Mouse (Mus musculus) heart, postnatal 4 days (tissue): ENCODE data around the gene Txk. TPM values are rescaled to one million over a fixed set of nuclear protein-coding genes. Genes with fewer than 3 reads are reported as not detected.

ENCODE experiments used
- DNase-seq: peaks from one replicate; pipeline ENCODE4 v3.0.0; 2021
- total RNA-seq, 2 experiments: library from RNA; stranded (reverse); gene quantifications; 2 replicates each; pipeline ENCODE4 v1.2.3; 2021

The Txk gene
- total RNA-seq, 2 experiments from 2014 or later = 0.23 to 0.45 TPM

DNA sequence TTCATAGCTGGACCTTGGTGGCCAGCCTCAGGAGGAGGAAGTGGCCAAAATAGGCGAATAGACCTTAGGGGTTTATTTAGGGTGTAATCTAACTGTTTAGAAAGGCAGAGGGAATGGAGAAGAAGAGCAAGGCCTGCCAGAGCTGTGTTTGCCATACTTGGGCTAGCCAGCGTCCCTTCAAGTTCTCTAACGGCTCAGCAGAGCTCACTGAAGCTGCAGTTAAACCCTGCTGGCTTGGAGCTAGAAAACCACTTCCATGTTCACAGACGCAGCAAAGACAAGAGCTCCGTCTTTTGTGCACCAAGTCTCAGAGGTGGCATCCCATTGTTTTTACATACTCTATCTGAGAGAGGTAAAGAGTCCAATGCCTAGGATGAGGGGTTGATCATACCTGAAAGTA is 2.4 kb downstream of the Txk start:
- no peak for DNase-seq

DNA sequence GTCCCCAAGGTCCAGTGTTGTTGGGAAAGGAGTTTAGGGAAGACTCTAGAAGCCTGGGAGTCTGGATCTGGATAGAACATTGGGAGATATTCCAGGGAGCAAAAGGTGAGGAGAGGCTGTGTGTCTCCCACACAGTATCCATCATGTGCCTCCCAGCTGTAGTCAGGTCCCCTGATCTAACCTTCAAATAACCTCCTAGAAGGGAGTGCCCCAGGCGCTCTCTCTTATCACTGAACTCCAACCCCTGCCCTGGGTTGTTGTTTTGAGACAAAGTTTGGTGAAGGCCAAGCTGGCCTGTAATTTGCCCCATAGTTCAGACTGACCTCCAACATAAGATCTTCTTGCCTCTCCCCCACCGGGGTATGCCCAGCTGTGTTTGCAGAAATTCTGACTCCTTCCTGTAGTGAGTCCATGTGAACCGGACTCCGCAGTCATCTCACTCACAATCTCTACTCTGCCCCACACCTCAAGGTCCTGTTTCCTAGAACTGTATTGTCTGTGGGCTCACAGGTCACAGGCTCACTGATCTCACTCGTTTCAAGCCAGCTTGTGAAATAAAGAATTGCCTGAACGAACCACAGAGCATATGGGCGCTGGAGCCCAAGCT is 3.8 kb downstream of the Txk start:
- no peak for DNase-seq

DNA sequence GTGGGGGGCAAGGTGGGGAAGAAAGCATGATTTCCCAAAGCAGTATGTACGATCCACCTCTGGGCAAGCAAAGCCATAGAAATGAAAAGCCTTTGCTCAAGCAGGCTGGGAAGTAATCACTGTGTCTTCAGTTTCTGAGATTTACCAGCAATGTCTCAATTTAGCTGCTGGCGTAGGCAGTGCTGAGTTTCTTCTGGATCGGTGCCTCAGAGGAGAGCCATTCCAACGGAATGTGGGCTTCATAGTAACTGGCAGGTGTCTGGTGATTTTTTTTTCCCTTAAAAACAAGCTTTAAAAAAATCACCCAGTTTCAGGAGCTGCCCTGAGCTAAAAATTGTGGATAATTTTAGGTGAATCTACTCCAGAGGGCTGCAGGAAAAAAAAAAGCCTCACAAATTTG is 5.2 kb downstream of the Txk start:
- DNase-seq = no peak

DNA sequence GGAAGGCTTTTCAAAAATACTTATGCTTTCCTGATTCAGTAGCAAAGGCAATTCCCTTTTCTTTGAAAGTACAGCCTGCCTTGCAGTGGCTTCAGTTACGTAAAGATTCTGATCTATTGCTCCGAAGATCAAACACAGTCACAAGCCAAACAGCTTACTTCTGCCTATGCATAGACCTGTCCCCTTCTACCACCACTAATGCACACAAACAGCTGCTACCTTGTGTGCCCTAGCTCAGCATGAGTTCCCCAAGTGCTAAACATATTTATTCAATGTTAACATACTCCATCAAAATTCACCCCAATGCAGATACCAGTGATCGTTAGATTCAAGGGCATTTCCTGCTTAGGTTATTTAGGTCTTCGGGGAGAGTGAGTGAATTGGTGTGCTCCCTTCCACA is 6.1 kb downstream of the Txk start:
- no peak for DNase-seq

DNA sequence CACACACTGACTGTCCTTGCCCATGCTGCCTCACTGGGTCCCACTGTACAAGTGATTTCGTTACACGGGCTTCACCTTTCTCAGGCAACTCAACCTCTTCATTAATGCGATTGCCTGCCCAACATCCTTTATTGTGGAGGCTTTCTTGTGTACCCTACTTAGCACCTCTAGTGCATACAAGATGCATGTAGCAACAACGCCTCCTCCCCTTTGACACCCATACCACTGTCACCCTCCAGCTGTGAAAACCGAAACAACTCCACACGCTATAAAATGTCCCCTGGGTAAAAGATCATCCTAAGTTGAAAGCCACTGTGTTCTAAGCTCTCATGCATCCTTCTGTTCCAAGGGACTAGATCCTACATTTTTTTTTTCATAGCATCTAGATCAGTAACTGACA is 9.5 kb downstream of the Txk start:
- no peak for DNase-seq

DNA sequence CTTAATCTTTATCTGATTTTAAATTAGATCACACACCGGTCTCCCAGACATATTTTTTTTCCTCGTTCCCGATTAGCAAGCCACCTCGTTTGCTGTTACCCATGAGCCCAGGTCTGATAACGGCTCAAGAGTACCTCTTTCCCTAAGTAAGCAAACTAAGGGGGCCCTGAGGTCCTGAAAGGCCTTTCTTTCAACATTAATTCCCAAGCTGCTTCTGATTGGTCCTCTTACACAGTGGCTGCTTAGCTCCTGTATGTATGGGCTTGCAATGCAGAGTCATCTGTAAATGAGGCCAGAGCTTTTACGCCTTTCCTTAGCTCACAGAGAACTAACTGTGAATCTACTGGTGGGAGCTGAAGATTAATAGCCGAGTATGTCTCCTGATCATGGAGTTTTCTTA is 15.7 kb downstream of the Txk start:
- DNase-seq = no peak

DNA sequence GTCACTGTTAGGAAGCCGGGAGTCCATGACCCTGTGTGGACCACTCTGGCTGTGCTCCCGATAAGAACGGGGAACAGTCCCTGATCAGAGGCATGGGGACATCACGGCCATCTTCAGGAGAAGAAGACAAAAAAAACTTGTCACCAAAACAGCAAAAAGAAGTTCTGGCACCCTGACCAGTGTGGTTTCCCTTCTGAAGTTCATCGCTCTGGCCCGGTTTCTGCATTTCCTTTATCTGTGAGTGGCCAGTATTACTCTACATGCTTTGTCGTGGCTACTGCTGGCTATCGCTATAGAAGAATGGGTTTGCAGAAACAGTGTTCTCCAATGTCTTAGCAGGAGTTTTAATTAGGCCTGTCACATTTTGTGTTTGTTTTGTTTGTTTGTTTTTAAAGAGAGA is 16.1 kb downstream of the Txk start:
- DNase-seq = no peak

DNA sequence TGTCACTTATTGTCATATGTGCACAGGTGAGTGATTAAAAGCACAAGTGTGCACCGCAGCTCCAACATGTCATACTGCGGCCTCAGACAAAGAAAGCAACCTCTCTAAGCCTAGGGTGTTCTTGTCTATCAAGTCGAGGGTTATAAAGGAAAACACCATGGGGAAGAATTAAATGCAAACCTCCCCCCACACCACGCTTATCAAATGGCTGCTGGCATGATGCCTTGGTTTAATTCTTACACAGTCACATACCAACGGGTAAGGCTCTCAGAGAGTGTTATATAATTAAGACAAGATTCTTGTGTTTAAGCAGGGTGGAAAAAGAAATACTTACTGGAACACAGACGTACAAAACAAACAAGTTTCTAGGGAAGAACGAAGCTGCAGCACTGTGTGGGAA is 16.8 kb downstream of the Txk start:
- no peak for DNase-seq

DNA sequence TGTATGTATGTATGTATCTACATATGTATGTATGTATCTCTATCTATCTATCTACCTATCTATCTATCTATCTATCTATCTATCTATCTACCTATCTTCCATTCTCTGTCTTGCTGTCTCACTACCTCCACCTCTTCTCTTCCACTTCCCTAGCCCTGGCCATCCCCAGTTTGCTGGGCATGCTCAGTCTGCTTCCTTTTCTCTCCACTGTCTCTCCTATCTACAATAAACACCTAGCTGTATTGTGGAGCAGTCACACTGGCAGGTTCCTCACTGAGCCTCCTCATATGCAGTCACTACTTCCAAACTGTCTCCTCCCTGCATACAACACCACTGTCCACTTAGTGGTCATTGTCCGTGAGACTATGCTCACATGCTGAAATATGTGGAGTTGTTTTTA is 19.7 kb downstream of the Txk start:
- no peak for DNase-seq

DNA sequence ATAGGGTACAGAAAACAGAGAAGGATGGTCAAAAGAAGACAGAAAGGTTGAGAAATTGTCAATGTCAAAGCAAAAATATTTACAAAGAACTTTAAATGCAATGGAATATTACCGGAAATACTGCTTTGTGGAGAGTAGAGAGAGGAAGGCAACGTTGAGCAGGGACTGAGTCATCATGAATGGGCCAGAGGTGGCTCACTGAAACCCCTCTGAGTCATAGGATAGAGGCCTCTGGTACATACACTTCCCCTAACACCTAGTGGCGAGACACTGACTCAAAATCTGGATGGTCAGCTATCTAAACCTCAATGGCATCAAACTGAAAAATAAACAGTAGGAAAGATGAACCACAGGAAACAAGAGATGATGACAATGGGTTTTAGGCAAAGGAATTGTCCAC is 27.2 kb downstream of the Txk start:
- DNase-seq = no peak

DNA sequence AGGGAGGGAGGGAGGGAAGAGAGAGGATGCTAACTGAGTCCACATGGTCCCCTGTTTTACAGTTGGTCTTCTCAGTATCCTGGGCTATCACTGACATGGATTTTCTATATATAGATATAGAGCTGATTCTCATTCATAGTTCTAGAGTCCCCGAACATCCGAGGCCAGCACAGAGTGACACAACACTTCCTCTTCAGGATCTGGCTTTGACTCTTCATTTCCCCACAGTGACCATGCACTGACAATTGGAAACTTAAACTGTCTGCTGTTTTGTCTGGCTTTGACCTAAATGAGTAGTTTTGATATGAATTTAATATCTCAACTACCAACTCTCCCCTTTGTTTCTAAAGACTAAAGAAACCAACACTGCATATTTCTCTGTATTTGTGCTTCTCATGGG is 29.1 kb downstream of the Txk start:
- DNase-seq = no peak

DNA sequence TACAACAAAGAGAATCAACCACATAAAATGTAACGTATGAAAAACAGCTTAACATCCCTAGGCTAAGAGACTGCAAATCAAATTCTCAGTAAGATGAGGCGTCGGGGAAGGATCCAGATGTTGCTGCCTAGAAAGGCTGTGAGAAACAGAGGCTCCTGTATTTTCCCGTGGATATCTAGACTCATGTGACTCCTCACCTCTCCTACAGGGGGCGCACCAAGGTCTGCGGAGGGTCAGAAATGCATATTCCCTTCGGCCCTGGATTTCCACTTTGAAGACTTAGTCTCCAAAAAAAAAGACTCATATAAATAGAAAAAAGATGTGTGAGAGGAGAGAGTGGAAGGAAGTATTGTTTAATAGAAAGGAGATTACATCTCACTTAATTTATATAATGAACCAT is 32.0 kb downstream of the Txk start:
- DNase-seq = no peak

DNA sequence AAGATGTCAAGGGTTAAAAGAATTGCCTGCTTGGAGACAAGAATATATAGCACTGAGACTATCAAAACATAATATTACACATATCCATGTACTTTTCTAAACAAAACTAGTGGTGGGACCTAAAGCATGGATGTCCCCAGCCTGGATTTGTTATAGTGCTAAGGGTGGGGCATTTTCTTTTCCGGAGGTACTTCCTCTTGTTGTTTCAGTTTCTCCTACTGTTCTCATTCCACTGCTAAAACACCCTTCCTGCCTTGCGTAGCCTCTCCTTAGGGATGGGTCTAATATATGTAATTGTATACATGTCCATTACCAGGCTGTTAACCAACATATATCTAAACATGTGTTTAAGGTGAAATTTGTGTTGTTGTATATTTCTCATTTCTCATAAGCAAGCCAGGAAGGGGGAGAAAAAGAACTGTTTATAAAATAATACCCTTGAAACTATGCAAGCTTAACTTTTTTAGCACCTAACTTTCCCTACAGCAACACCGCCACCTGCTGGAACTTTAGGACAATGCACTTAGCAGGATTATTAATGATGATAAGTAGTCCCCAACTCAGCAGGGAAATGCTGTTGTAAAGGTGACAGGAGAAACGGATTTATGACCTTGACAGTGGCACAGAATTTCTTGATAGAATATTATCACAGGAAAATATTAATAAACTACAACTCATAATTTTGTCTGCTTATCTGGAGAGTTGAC is 41.9 kb downstream of the Txk start:
- DNase-seq = peak; percentile 81

DNA sequence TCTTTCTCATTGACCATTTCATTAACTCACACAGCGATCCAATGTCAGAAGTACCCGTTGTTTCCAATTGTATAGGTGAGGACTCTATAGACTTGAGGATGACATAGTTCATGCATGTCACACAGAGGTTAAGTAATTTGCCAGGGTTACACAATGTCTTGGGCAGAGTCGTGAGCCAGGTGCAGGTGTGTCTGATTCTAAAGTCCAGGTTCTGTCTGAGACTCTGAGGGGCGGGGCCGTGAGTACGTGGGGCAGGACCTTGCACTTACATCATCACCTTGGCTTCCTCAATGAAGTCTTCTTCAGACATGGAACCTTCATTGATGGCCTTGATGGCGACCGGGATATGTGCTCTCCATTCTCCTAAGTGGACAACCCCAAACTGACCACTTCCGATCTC is 42.6 kb downstream of the Txk start:
- no peak for DNase-seq

DNA sequence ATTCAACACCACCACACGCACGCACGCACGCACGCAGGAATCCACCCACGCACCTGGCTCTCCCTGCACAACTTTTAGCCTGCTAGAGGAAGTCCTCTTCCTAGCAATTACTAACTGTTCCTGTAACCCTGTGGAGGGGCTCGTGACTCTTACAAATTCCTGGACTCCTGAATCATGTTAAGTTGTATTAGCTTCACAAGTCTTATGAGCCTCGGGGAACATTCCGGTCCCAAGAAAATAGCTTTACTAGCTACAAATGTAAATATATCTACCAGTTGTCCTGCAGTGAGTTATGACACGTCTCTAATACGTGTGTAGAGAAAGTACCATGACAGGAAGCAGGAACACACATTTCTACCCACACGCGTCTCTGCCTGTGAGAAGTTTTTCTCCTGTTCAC is 43.1 kb downstream of the Txk start:
- DNase-seq = no peak

DNA sequence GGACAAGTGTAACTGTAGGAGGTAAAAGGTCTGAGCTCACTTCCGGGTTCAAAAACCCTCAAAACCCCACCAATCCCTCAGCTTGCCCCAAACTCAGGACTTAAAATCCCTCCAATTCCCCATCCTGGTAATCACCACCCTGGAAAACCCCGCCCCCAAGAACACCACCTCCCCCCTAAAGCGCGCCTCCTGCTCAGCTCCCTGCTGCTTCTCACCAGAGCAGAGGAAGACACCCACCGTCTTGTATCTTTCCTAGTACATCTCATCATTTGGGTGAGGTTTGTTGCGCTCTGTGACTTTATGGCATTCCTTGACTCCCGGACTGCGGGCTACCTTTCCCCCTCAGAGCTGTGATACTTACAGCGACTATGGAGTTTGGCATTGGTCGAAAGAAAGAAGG is 45.9 kb downstream of the Txk start:
- DNase-seq = no peak

DNA sequence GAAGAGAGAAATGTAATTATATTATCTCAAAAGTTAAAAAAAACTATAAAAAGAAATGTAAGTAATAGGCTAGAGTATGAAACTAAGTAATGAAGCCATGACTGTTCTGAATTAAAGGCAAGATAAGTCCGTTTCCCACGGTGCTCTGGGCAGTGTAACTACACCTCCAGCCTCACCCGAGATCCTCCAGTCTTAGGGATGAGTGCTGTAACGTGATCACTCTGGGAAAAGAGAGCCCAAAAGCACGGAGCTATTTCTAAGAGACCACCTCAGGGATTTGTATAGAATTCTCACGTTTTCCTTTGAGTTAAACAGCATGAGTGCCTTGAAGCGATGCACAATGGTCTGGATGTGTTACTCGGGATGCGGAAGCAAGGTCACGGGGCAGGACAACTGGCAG is 46.5 kb downstream of the Txk start:
- DNase-seq = no peak

DNA sequence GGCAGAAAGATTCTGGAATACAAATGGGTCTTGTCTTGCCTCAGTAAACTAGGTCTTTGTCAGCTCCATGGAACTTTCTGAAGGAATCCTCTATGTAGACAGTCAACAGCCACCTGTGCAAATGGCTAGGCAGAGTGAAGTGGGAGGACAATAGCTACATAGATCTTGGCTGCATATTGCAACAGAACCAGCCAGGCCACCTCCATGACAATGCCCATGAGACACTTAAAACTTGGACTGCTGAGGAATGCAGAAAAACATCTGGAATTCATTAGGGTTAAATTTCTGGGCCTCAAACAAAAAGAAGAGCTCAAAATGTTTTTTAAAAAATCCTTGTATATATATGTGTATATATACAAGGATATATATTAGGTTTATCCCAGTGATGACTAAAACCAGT is 50.4 kb downstream of the Txk start:
- no peak for DNase-seq

DNA sequence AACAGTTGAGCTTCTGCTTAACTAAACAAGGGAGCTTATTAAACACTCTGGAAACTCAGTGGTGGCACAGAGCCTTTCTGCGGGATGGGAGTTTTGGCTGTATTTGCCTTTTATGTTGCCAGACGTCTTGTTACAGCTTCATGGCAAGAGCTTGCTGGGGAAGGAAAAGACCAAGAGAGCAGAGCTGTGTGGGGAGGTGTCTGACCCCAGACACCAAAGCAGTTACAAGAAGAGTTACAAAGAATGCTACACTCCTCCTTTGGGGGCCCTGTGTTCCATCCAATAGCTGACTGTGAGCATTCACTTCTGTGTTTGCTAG is 53.1 kb downstream of the Txk start:
- DNase-seq = no peak

DNA sequence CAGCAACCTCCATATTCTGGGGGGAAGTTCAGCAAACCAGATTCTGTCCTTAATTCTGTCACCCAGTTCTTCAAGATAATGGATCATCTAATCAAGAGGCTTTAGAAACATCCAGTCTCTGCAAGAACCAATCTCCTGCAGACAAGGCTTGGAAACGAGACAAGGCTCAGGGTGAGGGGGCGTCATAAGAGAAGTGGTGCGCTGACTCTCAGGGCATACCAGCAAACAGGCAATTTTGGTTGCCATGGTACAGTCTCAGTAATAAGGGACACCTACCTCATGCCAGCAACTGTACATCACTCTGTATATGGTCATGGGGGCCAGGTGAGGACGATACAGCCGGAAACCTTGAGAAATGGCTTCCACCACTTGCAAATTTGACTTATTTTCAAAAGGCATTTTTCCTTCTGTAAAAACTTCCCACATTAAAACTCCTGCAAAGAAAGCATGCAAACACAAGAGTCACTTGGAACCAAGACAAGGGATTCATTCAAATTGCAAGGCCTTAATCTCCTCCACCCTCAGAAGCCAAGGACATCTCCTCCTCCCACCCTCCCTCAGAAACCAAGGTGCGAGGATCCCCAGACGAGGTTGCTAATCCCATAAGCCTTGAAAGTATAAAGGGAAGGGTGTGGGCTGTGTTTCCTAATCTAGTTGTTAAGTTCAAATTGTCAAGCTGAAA is 53.6 kb downstream of the Txk start:
- DNase-seq = no peak

DNA sequence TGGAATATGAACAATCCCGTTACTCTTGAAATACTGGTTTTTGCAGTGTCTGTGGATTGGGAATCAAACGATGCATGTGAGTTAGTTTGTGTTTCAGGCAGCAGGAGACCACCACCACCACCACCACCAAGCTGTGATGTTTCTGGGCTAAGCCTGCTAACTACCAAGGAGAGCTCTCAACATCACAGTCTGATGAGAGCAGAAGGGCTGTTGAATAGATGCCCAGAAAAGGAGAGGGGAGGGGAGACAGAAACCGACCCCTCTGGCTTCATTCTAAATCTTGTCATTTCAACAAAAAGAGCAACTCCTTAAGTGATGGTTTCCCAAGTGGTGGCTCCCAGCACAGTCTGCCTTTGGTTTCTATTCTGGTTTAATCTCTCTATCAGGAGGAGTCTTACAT is 54.2 kb downstream of the Txk start:
- no peak for DNase-seq

DNA sequence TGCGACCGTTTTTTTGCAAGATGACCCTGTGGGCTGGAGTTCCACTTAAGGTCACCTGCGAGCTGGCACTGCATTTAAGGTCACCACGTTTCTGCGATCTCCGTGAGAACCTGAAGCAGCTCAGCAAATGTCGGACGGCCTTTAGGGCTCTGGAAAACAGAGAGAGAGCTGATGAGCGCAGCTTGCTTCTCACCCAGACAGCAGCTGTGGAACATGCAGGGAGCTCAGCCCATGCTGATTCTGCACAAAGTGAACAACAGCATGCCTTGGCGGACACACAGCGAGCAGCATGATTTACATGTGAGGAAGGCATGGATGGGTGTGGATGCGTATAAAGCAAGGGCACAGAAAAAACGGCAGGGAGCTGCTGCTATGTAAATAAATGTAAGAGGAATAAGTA is 56.1 kb downstream of the Txk start:
- DNase-seq = no peak

DNA sequence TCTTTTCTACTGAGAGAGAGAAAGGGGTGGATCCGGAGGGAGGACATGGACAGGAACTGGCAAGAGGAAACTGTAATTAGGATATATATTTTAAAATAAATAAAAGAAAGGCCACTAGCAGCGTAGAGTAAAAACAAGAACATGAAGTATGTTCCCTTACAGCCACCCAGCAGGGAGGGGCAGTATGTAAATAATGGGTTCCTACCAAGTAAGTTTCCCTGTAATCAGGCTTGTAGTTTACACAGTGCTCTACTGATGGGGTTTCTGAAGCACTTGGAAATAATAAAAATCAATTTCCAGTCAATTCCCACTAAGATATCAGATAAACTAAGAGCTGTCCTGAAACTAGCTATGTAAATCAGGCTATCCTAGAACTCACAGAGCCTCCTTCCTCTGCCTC is 57.9 kb downstream of the Txk start:
- DNase-seq = no peak

DNA sequence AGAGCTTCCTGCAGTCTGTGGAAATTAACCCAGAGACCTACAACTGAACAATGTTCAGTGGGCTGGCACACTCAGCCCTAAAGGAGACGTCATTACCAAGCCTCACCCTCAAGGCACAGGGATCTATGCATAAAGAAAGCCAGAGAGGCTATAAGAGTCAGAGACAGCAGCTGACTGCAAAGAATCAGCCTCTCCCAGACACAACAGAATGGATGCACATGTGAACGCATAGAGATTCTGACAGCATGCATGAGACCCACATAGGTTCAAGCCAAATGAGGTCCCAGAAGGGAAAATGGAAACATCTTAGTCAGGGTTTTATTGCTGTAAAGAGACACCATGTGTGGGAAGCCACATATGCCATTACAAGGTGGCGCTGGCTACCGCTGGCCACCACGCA is 62.1 kb downstream of the Txk start:
- no peak for DNase-seq

DNA sequence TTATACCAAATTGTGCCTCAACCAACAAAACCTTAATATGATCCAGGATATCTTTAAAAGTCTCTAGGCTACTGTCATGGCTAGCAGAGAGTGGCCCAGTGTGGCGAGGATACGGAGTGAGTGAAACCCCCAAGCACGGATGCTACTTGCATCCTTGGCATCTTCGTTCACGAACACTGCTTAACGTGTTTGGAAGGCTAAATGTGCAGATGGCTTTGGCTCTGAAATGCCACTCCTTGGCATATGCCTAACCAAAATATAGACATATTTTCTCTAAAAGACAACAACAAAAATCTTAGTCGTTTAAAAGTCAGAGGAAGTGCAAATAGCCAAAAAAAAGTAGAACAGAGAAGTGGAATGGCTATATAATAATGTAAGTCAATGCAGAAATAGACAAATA is 63.0 kb downstream of the Txk start:
- no peak for DNase-seq
